Mouse (Mus musculus) forebrain, embryonic 12.5 days (tissue): ENCODE results near the gene Dmbx1. TPM values are rescaled to one million over a fixed set of nuclear protein-coding genes. Genes with fewer than 3 reads are reported as not detected.

Source experiments
- ATAC-seq: fragments of 200-750 bp; cut with Nextera tagmentation; 2 replicates; pipeline ENCODE4 v1.8.0; 2017; ENCODE audit warnings: moderate TSS enrichment; ENCODE audit not compliant: low FRiP score
- H3K27ac ChIP-seq: fragments of 300-500 bp; sonication (generic); 2 replicates; pipeline ENCODE4 v1.5.1; 2016; ENCODE audit warnings: mild to moderate bottlenecking
- H3K27me3 ChIP-seq: fragments of 300-500 bp; sonication (generic); 2 replicates; pipeline ENCODE4 v1.6.1; 2016; ENCODE audit warnings: mild to moderate bottlenecking
- H3K36me3 ChIP-seq: fragments of 300-500 bp; sonication (generic); replicated peaks from 2 replicates; pipeline ENCODE4 v1.6.1; 2016; ENCODE audit warnings: mild to moderate bottlenecking
- H3K4me1 ChIP-seq: fragments of 300-500 bp; sonication (generic); 2 replicates; pipeline ENCODE4 v1.6.1; 2016
- H3K4me2 ChIP-seq: fragments of 300-500 bp; sonication (generic); 2 replicates; pipeline ENCODE4 v1.6.1; 2016; ENCODE audit warnings: mild to moderate bottlenecking, moderate library complexity
- H3K4me3 ChIP-seq: fragments of 300-500 bp; sonication (generic); replicated peaks from 2 replicates; pipeline ENCODE4 v1.5.1; 2016; ENCODE audit warnings: mild to moderate bottlenecking
- H3K9ac ChIP-seq: fragments of 300-500 bp; sonication (generic); 2 replicates; pipeline ENCODE4 v1.6.1; 2016; ENCODE audit warnings: mild to moderate bottlenecking
- H3K9me3 ChIP-seq: fragments of 300-500 bp; sonication (generic); 2 replicates; pipeline ENCODE4 v1.6.1; 2016
- WGBS: fragments of 180-500 bp; shearing (Covaris S2); methylation state at CpG from one replicate; pipeline ENCODE4 v1.1.7; 2016; 5-methylcytosine and 5-hydroxymethylcytosine counted together
- polyA plus RNA-seq: library from polyadenylated mRNA; unstranded; fragments of >200 nt; fragmentation: Nextera tagmentation; extraction: Ambion mirVana; gene quantifications from 2 replicates; pipeline ENCODE4 v1.2.1, GENCODE M21; 2016

Gene Dmbx1
- polyA plus RNA-seq, 1 experiment from 2014 or later: 0.87 TPM

DNA sequence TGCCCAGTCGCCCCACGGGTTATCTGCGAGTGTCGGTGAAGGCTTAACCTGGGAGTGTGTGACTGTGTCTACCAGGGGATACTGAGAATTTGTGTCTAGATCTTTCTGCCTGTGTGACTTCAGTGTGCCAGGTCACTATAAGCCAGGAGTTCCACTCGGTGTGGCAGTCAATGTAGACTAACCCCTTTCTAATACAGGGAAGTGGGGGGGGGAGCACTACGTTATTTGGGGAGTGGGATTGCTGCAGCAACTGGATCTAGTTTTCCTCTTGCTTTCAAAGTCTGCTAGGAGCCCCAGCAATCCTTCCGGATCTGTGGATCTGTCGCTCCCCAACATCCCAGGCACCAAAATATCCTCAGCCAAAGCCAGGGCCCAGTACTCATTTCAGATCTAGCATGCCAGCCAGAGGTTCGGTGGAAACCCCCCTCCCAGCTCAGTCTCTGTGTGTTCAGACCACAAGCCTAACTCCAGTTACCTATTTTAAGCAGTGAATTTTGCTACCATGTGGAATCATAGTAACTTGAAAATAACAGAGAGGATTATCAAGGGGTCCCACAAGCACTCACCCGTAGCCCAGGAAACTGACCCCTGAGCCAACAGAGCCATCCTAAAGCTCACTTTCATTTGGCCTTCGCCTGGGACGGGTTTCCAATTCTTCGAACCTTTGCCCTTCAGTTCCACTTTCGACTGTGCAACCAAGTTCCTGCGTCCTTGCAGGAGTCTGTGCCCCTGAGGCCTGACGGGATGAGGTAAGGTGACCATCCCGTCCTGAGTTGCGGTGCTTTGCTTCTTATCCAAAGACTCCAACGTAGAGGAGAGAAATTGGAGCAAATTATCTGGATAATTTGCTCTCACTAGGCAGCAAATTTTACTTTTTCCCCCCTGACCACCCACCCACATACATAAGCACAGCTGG lies 2.4 kb downstream of the Dmbx1 start:
- Histone ChIP-seq H3K9me3 (no peaks in the 10 kb centered on the region), H3K4me2 (peak overlapping the region; percentile 17; the same call in 1 of the 2 replicates), H3K4me1 (peaks cover 52% of the 10 kb centered on the region), H3K4me3 (no peak overlapping the region), H3K27me3 (peaks cover 100% of the 10 kb centered on the region), H3K36me3 (no peaks in the 10 kb centered on the region), H3K27ac (no peak overlapping the region), H3K9ac (no peak overlapping the region)
- WGBS: 3% methylated on average over 19 of the region's 19 CpGs
- ATAC-seq: no peak

DNA sequence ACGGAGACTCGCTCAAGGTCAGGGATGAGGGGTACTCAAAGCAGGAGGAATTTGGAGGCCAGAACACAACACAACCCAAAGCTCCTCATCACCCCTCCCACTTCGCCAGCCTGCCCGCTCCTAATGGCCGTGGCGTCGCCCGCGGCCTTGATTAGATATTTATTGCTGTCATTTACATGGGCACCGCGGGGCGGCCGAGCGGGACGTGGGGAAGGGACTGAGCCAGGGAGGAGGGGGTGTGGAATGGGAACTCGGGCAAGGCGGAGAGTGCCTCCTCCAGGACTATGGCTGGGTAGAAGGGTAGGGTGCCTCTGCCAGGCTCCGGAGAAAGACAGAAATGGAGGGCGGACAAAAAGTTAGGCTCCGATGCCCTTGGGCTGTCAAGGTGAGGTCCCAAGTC lies 3.1 kb downstream of the Dmbx1 start:
- peak overlapping the region; percentile 10; the same call in 1 of the 2 replicates for H3K4me3 ChIP-seq
- H3K36me3 ChIP-seq: no peaks in the 10 kb centered on the region
- ATAC-seq: no peak; the same call in 1 of the 2 replicates
- H3K9ac ChIP-seq: no peak overlapping the region
- peaks cover 100% of the 10 kb centered on the region for H3K27me3 ChIP-seq
- peak overlapping the region; percentile 17 for H3K4me2 ChIP-seq
- peaks cover 48% of the 10 kb centered on the region for H3K4me1 ChIP-seq
- under 1% methylated on average over 20 of the region's 20 CpGs for WGBS
- H3K27ac ChIP-seq: no peak overlapping the region
- H3K9me3 ChIP-seq: no peaks in the 10 kb centered on the region

DNA sequence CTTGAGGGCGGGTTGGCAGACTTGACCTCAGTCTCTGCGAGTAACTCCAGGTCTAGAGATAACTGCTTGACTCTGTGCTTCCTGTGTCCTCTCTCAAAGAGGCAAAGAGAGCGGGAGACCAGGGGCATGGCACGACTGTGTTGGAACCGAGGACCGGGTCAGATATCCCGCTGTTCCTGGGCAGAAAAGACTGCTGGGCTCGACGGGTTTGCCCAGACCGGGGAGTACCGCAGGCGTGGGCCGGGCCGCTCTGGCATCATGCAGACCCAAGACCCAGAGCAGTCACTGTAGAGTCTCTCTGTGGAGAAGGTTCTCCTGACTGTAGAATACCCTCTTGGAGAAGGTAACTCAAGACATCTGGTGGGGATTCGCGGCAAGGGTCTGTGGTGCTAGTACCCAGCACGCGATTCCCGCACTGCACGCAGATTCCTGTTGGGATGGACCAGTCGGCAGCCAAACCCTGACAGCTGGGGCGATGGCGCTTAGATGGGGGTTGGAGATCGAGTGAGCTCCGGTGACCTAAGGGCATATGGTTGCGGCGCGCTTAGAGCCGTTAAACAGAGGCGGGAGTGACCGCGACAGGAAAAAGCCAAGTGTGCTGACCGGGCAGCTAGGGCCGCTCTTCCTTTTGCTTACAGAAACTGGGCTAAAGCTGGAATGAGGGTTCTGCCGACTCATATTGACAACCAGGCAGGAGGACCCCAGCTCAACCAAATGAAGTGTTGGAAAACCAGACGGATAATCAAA lies 3.7 kb downstream of the Dmbx1 start:
- Histone ChIP-seq H3K4me2 (peak overlapping the region; percentile 17), H3K9ac (no peak overlapping the region), H3K36me3 (no peaks in the 10 kb centered on the region), H3K9me3 (no peaks in the 10 kb centered on the region), H3K27ac (no peak overlapping the region), H3K27me3 (peaks cover 100% of the 10 kb centered on the region), H3K4me3 (peak overlapping the region; percentile 10), H3K4me1 (peaks cover 43% of the 10 kb centered on the region)
- under 1% methylated on average over 36 of the region's 36 CpGs for WGBS
- no peak for ATAC-seq

DNA sequence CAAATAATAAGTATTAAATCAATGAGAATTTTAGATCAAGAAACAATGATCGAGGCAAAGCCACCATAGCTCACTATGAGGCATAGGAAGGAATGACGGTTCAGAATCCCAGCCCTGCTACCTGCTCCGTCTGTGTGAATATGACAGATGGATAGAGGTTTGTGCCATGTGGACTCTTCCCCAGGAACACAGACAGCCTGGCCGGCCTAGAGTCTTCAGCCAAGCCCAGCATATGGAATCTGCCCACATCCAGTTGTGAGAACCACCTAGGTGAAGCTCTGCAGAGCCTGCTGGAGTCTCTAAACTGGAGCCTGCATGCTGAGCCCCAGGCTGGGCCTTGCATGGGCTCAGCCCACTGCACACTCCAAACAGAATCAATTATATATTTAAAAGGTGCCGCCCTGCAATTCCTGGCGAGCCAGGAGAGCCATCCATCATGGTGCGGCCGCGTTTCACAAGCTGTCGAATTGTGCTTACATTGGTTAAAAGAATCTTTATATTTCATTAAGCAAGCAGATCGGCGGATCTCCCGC lies 8.1 kb downstream of the Dmbx1 start:
- H3K27ac ChIP-seq: no peak overlapping the region
- H3K9me3 ChIP-seq: no peaks in the 10 kb centered on the region
- 57% methylated on average over 13 of the region's 13 CpGs for WGBS
- no peak for ATAC-seq
- peaks cover 96% of the 10 kb centered on the region for H3K27me3 ChIP-seq
- no peaks in the 10 kb centered on the region for H3K36me3 ChIP-seq
- H3K4me1 ChIP-seq: peaks cover 15% of the 10 kb centered on the region
- H3K4me2 ChIP-seq: no peak overlapping the region
- H3K4me3 ChIP-seq: no peak overlapping the region
- no peak overlapping the region for H3K9ac ChIP-seq

DNA sequence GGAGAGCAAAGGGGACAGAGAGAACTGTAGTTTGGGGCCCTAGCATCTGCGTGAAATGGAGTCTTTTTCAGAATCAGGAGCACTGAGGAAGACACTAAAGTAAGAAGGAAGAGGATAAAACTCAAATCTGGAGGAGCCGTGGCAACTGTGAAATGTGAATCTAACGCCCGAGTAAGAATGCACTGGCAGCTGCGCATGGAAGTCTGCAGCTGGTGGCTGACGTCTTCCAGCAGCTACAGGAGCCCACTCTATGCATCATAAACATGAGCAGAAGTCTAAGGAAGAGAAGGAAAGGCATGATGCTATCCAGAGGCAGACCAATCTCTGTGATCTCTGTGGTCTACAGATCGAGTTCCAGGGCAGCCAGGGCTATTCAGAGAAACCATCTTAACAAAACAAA lies 12.1 kb downstream of the Dmbx1 start:
- WGBS: 68% methylated on average over 7 of the region's 7 CpGs
- Histone ChIP-seq H3K27me3 (peaks cover 93% of the 10 kb centered on the region), H3K4me1 (no peaks in the 10 kb centered on the region)

DNA sequence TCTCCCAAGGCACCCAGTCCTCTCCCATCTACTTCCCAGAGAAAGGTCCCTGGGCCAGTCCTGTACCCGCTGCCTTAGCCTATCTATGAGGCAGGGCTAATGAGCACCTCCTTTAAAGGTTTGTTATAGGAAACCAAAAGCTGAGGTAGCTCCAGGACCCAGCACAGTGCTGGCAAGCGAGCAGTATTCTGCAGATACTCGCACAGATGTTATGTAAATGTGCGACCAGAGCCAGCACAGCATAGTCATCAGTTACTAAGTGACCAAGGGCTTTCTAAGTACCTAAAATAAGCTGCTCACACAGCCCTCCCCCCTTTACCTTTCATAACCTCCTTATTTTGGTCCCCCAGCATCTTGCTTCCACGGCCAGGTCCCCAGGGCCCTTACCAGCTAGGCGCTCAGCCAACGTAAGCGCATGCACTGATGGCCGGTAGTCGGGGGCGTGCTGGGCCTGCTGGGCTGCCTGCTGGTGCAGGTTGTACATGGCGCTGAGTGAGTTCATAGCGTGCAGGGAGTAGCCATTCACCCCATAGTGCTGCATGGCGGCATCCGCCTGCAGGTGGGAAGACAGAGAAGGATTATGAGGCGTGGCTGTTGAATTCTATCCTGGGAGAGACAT lies 16.4 kb downstream of the Dmbx1 start:
- Histone ChIP-seq H3K9ac (no peak overlapping the region), H3K36me3 (no peaks in the 10 kb centered on the region), H3K4me1 (no peaks in the 10 kb centered on the region), H3K4me2 (no peak overlapping the region), H3K27ac (no peak overlapping the region), H3K4me3 (no peak overlapping the region), H3K27me3 (peaks cover 92% of the 10 kb centered on the region), H3K9me3 (no peaks in the 10 kb centered on the region)
- WGBS: 74% methylated on average over 16 of the region's 16 CpGs
- ATAC-seq: no peak

More for the DNA sequence above, 12.1 kb downstream of the Dmbx1 start:
- no peak overlapping the region for H3K4me2 ChIP-seq
- no peaks in the 10 kb centered on the region for H3K9me3 ChIP-seq
- ATAC-seq: no peak
- H3K27ac ChIP-seq: no peak overlapping the region
- no peak overlapping the region for H3K4me3 ChIP-seq
- no peaks in the 10 kb centered on the region for H3K36me3 ChIP-seq
- no peak overlapping the region for H3K9ac ChIP-seq

DNA sequence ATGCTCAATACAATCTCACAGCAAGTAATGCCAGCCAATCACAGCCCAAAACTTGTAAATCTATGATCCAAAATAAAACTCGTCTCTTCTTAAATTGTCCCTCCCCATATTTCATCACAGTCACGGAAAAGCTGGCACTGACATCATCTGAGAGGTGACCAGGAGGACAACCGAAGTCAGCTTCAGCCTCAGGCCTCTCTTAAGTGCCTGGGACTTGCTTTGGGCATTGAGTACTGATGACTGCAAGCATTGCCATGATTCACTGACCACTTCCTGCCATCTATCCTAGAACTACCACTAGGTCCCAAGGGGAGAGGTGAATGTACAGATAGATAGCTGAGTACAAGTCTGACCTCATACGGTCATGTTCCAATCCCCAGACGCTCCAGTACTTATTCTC lies 17.0 kb downstream of the Dmbx1 start:
- ATAC-seq: no peak
- H3K9me3 ChIP-seq: no peaks in the 10 kb centered on the region
- H3K36me3 ChIP-seq: no peaks in the 10 kb centered on the region
- WGBS: 88% methylated on average over 5 of the region's 5 CpGs
- peaks cover 92% of the 10 kb centered on the region for H3K27me3 ChIP-seq
- no peak overlapping the region for H3K4me2 ChIP-seq
- no peak overlapping the region for H3K9ac ChIP-seq
- peaks cover 3% of the 10 kb centered on the region for H3K4me1 ChIP-seq
- no peak overlapping the region for H3K27ac ChIP-seq
- H3K4me3 ChIP-seq: no peak overlapping the region

DNA sequence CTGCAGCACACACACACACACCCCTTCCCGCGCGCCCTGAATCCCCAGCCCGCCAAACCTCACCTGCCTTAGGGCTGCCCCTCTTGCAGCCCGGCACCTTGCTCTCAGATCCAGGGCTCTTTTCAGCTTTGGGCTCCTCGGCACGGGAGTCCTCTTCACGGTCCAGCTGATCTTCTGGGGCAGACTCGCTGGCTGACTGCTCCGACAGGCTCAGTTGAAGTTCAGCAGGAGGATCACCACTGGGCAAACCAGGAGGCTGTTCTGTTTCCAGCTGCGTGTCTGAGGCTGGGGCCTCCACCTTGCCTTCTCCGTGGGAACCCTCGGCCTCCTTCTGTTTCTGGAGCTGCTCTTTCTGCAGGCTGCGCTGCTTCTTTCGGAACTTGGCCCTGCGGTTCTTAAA lies 19.8 kb downstream of the Dmbx1 start:
- Histone ChIP-seq H3K4me2 (no peak overlapping the region), H3K9me3 (no peaks in the 10 kb centered on the region), H3K4me3 (no peak overlapping the region), H3K9ac (no peak overlapping the region), H3K4me1 (peaks cover 3% of the 10 kb centered on the region), H3K27ac (no peak overlapping the region), H3K36me3 (no peaks in the 10 kb centered on the region), H3K27me3 (peaks cover 96% of the 10 kb centered on the region)
- 76% methylated on average over 16 of the region's 16 CpGs for WGBS
- no peak for ATAC-seq

DNA sequence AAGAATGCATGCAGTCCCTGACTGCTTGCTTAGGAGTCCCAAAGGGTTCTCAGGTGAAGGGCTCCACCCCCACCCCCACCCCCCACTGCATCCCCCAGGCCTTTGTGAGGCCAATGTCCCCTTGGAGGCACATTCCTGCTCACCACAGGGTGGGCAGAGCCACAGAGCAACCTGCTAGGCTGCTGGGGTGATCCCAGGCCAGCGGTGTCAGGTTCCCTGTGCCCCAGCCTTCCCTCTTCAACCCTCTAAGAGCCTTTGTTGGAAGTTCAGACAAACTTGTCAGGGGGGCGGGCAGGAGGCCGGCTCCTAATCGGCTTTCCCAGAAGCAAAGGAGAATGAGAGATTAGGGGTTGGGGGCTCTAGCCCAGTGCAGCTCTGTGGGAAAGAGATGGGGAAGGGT lies 28.1 kb downstream of the Dmbx1 start:
- 3% methylated on average over 4 of the region's 4 CpGs for WGBS
- H3K4me2 ChIP-seq: no peak overlapping the region
- peaks cover 69% of the 10 kb centered on the region for H3K27me3 ChIP-seq
- H3K36me3 ChIP-seq: no peaks in the 10 kb centered on the region
- no peaks in the 10 kb centered on the region for H3K9me3 ChIP-seq
- peaks cover 19% of the 10 kb centered on the region for H3K4me1 ChIP-seq
- H3K4me3 ChIP-seq: no peak overlapping the region
- ATAC-seq: no peak
- no peak overlapping the region for H3K9ac ChIP-seq
- H3K27ac ChIP-seq: no peak overlapping the region

DNA sequence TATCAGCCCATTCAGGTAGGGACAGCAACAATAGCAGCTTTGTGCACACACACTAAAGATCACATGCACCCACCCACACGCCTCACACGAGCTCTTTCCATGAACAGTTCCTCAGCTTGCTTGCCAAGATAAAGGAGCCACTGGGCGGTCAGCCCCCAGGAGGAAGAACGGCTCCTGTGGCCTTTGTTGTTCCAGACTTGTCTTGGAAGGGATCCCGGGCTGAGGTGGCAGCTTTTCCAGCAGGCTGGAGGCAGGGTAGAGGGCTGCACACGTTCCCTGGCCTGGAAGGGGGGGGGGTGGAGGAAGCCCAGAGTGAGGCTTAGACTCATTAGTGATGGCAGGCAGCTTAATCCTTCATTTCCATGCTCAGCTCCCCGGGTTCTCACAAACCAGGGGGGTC lies 31.1 kb downstream of the Dmbx1 start:
- Histone ChIP-seq H3K9me3 (no peaks in the 10 kb centered on the region), H3K9ac (no peak overlapping the region), H3K27me3 (peaks cover 81% of the 10 kb centered on the region), H3K36me3 (no peaks in the 10 kb centered on the region), H3K4me2 (no peak overlapping the region), H3K27ac (no peak overlapping the region), H3K4me3 (no peak overlapping the region), H3K4me1 (peaks cover 41% of the 10 kb centered on the region)
- peak; percentile 58; the same call in 1 of the 2 replicates for ATAC-seq
- 3% methylated on average over 7 of the region's 7 CpGs for WGBS

DNA sequence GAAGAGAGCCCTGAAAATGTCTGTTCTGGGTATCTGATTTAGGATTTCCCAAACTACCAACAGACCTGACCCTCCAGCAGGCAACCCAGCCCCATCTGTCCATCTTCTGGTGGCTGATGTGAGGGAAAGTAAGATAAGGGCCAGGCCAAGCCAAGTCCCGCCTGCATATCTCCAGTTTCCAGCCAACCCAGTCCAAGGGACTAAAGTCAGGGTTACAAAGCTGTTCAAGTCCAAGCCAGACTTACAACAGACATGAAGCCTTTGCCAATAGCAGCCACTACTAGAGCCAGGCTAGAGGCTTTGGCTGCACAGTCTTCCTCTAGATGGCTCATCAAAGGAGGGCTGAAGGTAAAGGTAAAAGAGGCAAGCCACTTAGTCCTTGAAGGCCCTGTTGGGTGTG lies 31.7 kb downstream of the Dmbx1 start:
- Histone ChIP-seq H3K4me2 (no peak overlapping the region), H3K9ac (no peak overlapping the region), H3K36me3 (no peaks in the 10 kb centered on the region), H3K9me3 (no peaks in the 10 kb centered on the region), H3K4me3 (no peak overlapping the region), H3K27me3 (peaks cover 83% of the 10 kb centered on the region), H3K27ac (no peak overlapping the region), H3K4me1 (peaks cover 41% of the 10 kb centered on the region)
- no peak for ATAC-seq
- WGBS: 63% methylated on average over 1 of the region's 1 CpGs

DNA sequence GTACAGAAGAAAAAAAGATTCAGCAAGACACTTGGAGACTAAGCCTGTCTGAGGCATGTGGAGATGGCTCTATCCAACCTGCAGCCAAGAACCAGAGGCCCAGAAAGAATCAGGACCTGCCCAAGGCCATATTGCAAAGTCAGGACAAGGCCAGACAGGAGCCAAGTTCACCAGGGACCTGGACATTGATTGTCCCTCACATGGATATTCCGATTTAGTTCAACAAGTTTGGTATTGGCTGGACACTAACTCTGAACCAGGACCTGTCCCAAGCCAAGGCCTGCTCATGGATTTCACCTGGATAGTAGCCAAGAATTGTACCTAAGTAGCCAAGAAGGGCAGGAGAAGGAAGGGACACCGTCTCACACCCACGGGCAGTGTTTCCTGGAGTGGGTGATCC lies 32.9 kb downstream of the Dmbx1 start:
- no peak overlapping the region for H3K4me3 ChIP-seq
- no peak overlapping the region for H3K4me2 ChIP-seq

More for the DNA sequence above, 32.9 kb downstream of the Dmbx1 start:
- H3K27ac ChIP-seq: no peak overlapping the region
- peaks cover 90% of the 10 kb centered on the region for H3K27me3 ChIP-seq
- no peaks in the 10 kb centered on the region for H3K36me3 ChIP-seq
- peaks cover 36% of the 10 kb centered on the region for H3K4me1 ChIP-seq
- H3K9me3 ChIP-seq: no peaks in the 10 kb centered on the region
- 90% methylated on average over 3 of the region's 3 CpGs for WGBS
- no peak for ATAC-seq
- no peak overlapping the region for H3K9ac ChIP-seq
